Mouse (Mus musculus): ENCODE data around the gene Plxna3. TPM values are rescaled to one million over a fixed set of nuclear protein-coding genes. Genes with fewer than 3 reads are reported as not detected.

Plxna3 gene
- 12.6 and 15.6 TPM in 2 replicates for polyA plus RNA-seq (2015; fragmentation: Nextera tagmentation; extraction: Ambion mirVana)

GRCm38 (mm10) chrX:74328725-74329161 is at the start of gene Plxna3:
Plxna3 (plus strand) TSS chrX:74329066.
- Histone ChIP-seq H3K27ac (ENCODE audit: low read length) (0 out of 2 replicates have a peak within 1 kb of the TSS, but pooled peaks have one; percentile 27), H3K4me1 (ENCODE audit: insufficient read depth, low read length) (peaks cover 14% of the 10 kb centered on the region; the same call in 1 of the 2 replicates), H3K9me3 (ENCODE audit: low read length) (no peaks in the 10 kb centered on the region), H3K4me2 (replicated peaks; ENCODE audit: low read depth, low read length) (peak within 1 kb of the TSS; percentile 56), H3K9ac (replicated peaks; ENCODE audit: low read length) (peak within 1 kb of the TSS; percentile 57), H3K4me3 (ENCODE audit: low read length) (peak within 1 kb of the TSS; percentile 46), H3K36me3 (ENCODE audit: insufficient read depth, low read length) (no peaks in the 10 kb centered on the region), H3K27me3 (ENCODE audit: insufficient read depth, low read length) (no peaks in the 10 kb centered on the region)
- WGBS, result 16% methylated on average over 28 of the region's 30 CpGs
- peak; percentile 95 for ATAC-seq (ENCODE audit: low FRiP score, low TSS enrichment)

GRCm38 (mm10) chrX:74281041-74281731 is 47.7 kb upstream of the Plxna3 start:
- no peaks in the 10 kb centered on the region for H3K27me3 ChIP-seq (ENCODE audit: insufficient read depth, low read length)
- 26% methylated on average over 14 of the region's 14 CpGs for WGBS
- H3K9me3 ChIP-seq (ENCODE audit: low read length), result no peaks in the 10 kb centered on the region
- no peaks in the 10 kb centered on the region; the same call in 1 of the 2 replicates for H3K36me3 ChIP-seq (ENCODE audit: insufficient read depth, low read length)
- ATAC-seq (ENCODE audit: low FRiP score, low TSS enrichment), result peak; percentile 5; the same call in 1 of the 2 replicates
- peak overlapping the region; percentile 72 for H3K27ac ChIP-seq (ENCODE audit: low read length)
- H3K4me3 ChIP-seq (ENCODE audit: low read length), result peak overlapping the region; percentile 58
- peak overlapping the region; percentile 79 for H3K4me2 ChIP-seq (replicated peaks; ENCODE audit: low read depth, low read length)
- H3K4me1 ChIP-seq (ENCODE audit: insufficient read depth, low read length), result peaks cover 11% of the 10 kb centered on the region
- peak overlapping the region; percentile 69 for H3K9ac ChIP-seq (replicated peaks; ENCODE audit: low read length)

GRCm38 (mm10) chrX:74281732-74282394 is 47.0 kb upstream of the Plxna3 start, which contains the start of the genes Taz and Dnase1l1:
Taz (plus strand) TSS chrX:74281912.
Dnase1l1 (minus strand) TSS chrX:74282337.
- 28% methylated on average over 16 of the region's 16 CpGs for WGBS

GRCm38 (mm10) chrX:74282395-74283091 is 46.3 kb upstream of the Plxna3 start:
- H3K9ac ChIP-seq (replicated peaks; ENCODE audit: low read length), result peak overlapping the region; percentile 75
- H3K27ac ChIP-seq (ENCODE audit: low read length), result peak overlapping the region; percentile 77
- H3K4me1 ChIP-seq (ENCODE audit: insufficient read depth, low read length), result peaks cover 11% of the 10 kb centered on the region
- H3K27me3 ChIP-seq (ENCODE audit: insufficient read depth, low read length), result no peaks in the 10 kb centered on the region
- ATAC-seq (ENCODE audit: low FRiP score, low TSS enrichment), result peak; percentile 59
- H3K36me3 ChIP-seq (ENCODE audit: insufficient read depth, low read length), result no peaks in the 10 kb centered on the region; the same call in 1 of the 2 replicates
- 23% methylated on average over 39 of the region's 39 CpGs for WGBS
- H3K9me3 ChIP-seq (ENCODE audit: low read length), result no peaks in the 10 kb centered on the region
- peak overlapping the region; percentile 58 for H3K4me3 ChIP-seq (ENCODE audit: low read length)
- peak overlapping the region; percentile 79 for H3K4me2 ChIP-seq (replicated peaks; ENCODE audit: low read depth, low read length)

More at GRCm38 (mm10) chrX:74281732-74282394, 47.0 kb upstream of the Plxna3 start, which contains the start of the genes Taz and Dnase1l1:
- peak within 1 kb of the TSS; percentile 79 for H3K4me2 ChIP-seq (replicated peaks; ENCODE audit: low read depth, low read length)
- H3K27ac ChIP-seq (ENCODE audit: low read length), result peak within 1 kb of the TSS; percentile 77
- H3K4me1 ChIP-seq (ENCODE audit: insufficient read depth, low read length), result peaks cover 11% of the 10 kb centered on the region
- ATAC-seq (ENCODE audit: low FRiP score, low TSS enrichment), result peak; percentile 97
- no peaks in the 10 kb centered on the region; the same call in 1 of the 2 replicates for H3K36me3 ChIP-seq (ENCODE audit: insufficient read depth, low read length)
- no peaks in the 10 kb centered on the region for H3K9me3 ChIP-seq (ENCODE audit: low read length)
- peak within 1 kb of the TSS; percentile 75 for H3K9ac ChIP-seq (replicated peaks; ENCODE audit: low read length)
- H3K4me3 ChIP-seq (ENCODE audit: low read length), result peak within 1 kb of the TSS; percentile 58
- H3K27me3 ChIP-seq (ENCODE audit: insufficient read depth, low read length), result no peaks in the 10 kb centered on the region

- H3K27ac ChIP-seq (ENCODE audit: low read length), result peak overlapping the region; percentile 77
- no peaks in the 10 kb centered on the region for H3K9me3 ChIP-seq (ENCODE audit: low read length)
- peak overlapping the region; percentile 56 for H3K4me2 ChIP-seq (replicated peaks; ENCODE audit: low read depth, low read length)
- H3K4me3 ChIP-seq (ENCODE audit: low read length), result peak overlapping the region; percentile 58
- 38% methylated on average over 5 of the region's 5 CpGs for WGBS
- peak overlapping the region; percentile 75 for H3K9ac ChIP-seq (replicated peaks; ENCODE audit: low read length)
- H3K36me3 ChIP-seq (ENCODE audit: insufficient read depth, low read length), result no peaks in the 10 kb centered on the region; the same call in 1 of the 2 replicates
- peaks cover 11% of the 10 kb centered on the region for H3K4me1 ChIP-seq (ENCODE audit: insufficient read depth, low read length)
- ATAC-seq (ENCODE audit: low FRiP score, low TSS enrichment), result peak; percentile 13; the same call in 1 of the 2 replicates
- H3K27me3 ChIP-seq (ENCODE audit: insufficient read depth, low read length), result no peaks in the 10 kb centered on the region
Measured at GRCm38 (mm10) chrX:74283092-74283437, 45.8 kb upstream of the Plxna3 start.

GRCm38 (mm10) chrX:74293431-74293830 is 35.4 kb upstream of the Plxna3 start:
- H3K27me3 ChIP-seq (ENCODE audit: insufficient read depth, low read length), result no peaks in the 10 kb centered on the region
- H3K4me1 ChIP-seq (ENCODE audit: insufficient read depth, low read length), result 0 out of 2 replicates have a peak, but pooled peaks cover 4% of the 10 kb centered on the region
- H3K9me3 ChIP-seq (ENCODE audit: low read length), result no peaks in the 10 kb centered on the region
- no peak overlapping the region for H3K4me2 ChIP-seq (replicated peaks; ENCODE audit: low read depth, low read length)
- ATAC-seq (ENCODE audit: low FRiP score, low TSS enrichment), result no peak
- no peak overlapping the region for H3K4me3 ChIP-seq (ENCODE audit: low read length)
- H3K9ac ChIP-seq (replicated peaks; ENCODE audit: low read length), result no peak overlapping the region
- 0 out of 2 replicates have a peak, but pooled peaks cover 7% of the 10 kb centered on the region for H3K36me3 ChIP-seq (ENCODE audit: insufficient read depth, low read length)
- WGBS, result 83% methylated on average over 4 of the region's 4 CpGs
- H3K27ac ChIP-seq (ENCODE audit: low read length), result no peak overlapping the region

GRCm38 (mm10) chrX:74296538-74297448 is 32.1 kb upstream of the Plxna3 start, which contains the start of gene Atp6ap1:
Atp6ap1 (plus strand) TSS chrX:74297097.
- peak within 1 kb of the TSS; percentile 38; the same call in 1 of the 2 replicates for H3K27ac ChIP-seq (ENCODE audit: low read length)
- peak; percentile 99 for ATAC-seq (ENCODE audit: low FRiP score, low TSS enrichment)
- H3K27me3 ChIP-seq (ENCODE audit: insufficient read depth, low read length), result no peaks in the 10 kb centered on the region
- H3K4me1 ChIP-seq (ENCODE audit: insufficient read depth, low read length), result 0 out of 2 replicates have a peak, but pooled peaks cover 4% of the 10 kb centered on the region
- peak within 1 kb of the TSS; percentile 73 for H3K9ac ChIP-seq (replicated peaks; ENCODE audit: low read length)
- peak within 1 kb of the TSS; percentile 71 for H3K4me3 ChIP-seq (ENCODE audit: low read length)
- H3K4me2 ChIP-seq (replicated peaks; ENCODE audit: low read depth, low read length), result peak within 1 kb of the TSS; percentile 66
- H3K36me3 ChIP-seq (ENCODE audit: insufficient read depth, low read length), result peaks cover 7% of the 10 kb centered on the region
- WGBS, result 20% methylated on average over 37 of the region's 37 CpGs
- H3K9me3 ChIP-seq (ENCODE audit: low read length), result no peaks in the 10 kb centered on the region

GRCm38 (mm10) chrX:74298348-74298747 is 30.5 kb upstream of the Plxna3 start:
- no peaks in the 10 kb centered on the region for H3K9me3 ChIP-seq (ENCODE audit: low read length)
- no peak overlapping the region for H3K9ac ChIP-seq (replicated peaks; ENCODE audit: low read length)
- H3K27ac ChIP-seq (ENCODE audit: low read length), result no peak overlapping the region
- H3K27me3 ChIP-seq (ENCODE audit: insufficient read depth, low read length), result no peaks in the 10 kb centered on the region
- 0 out of 2 replicates have a peak, but pooled peaks cover 4% of the 10 kb centered on the region for H3K4me1 ChIP-seq (ENCODE audit: insufficient read depth, low read length)
- no peak for ATAC-seq (ENCODE audit: low FRiP score, low TSS enrichment)
- 76% methylated on average over 1 of the region's 1 CpGs for WGBS
- H3K4me2 ChIP-seq (replicated peaks; ENCODE audit: low read depth, low read length), result no peak overlapping the region
- peaks cover 15% of the 10 kb centered on the region for H3K36me3 ChIP-seq (ENCODE audit: insufficient read depth, low read length)
- H3K4me3 ChIP-seq (ENCODE audit: low read length), result no peak overlapping the region

Measured in kidney, embryonic 16.5 days (tissue).